Mouse (Mus musculus) WW6 (cell line): Measurements from ENCODE around the gene Gast.
"Not testable (repeated sequence)": the region's sequence is repeated elsewhere in the genome, so short reads cannot be mapped to it uniquely, and the experiment has no call there.

Experiments used
- DNase-seq: peaks from one replicate; pipeline ENCODE4 v3.0.0-alpha.2; 2013; ENCODE audit warnings: low read depth, low spot score

Gast gene

DNA sequence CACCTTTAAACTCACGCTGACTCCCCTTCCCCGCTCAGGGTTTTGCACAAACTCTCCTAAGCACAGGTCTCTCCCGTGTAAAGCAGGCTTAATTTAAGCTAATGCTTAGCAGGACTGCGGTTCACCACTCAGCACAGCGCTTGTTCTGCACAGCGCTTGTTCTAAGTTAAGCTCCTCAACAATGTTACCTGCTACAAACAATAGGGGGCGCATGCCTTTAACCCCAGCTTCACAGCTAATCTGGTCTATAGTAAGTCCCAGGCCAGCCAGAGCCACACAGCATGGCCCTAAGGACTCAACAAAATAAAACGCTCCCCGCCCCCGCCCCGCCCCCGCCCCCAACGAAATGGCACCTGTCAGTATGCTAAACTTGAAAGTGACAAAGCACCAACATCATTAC, 26.9 kb downstream of the Gast start:
- DNase-seq = not testable (repeated sequence)

DNA sequence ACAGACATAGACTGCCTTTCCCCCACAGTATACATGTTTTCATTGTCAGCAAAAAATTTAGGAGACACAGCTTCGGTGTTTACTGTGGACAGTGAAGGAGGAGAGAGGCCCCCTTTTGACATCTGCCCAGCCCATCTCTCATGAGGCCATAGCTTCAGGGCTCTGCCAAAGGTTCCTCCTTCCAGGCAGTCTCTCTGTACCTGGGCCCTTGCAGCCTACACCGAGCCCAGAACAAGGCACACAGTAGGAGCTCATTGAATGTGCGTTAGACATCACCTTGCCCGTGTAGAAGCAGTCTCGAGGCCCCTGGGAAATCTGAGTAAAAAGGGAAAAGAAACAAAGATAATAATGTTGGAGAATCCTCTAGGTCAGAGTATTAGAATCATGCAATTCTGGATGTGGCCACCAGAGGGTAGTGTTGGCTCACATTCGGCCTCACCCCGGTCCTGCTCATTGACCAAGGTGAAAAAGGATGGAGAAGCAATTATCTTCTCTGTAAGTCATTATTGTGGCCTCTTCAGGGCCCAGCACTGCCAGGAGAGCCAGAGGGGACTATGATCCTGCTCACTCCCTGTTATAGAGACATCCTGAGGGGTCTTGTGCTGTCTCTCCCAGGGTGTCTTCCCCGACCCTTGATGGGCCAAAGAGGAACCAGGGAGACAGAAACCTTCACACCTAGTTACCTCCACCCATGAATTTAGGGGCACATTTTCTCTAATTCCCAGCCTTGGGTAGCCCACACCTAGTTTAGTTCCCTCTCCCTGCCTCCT, 28.2 kb downstream of the Gast start:
- DNase-seq = no peak

DNA sequence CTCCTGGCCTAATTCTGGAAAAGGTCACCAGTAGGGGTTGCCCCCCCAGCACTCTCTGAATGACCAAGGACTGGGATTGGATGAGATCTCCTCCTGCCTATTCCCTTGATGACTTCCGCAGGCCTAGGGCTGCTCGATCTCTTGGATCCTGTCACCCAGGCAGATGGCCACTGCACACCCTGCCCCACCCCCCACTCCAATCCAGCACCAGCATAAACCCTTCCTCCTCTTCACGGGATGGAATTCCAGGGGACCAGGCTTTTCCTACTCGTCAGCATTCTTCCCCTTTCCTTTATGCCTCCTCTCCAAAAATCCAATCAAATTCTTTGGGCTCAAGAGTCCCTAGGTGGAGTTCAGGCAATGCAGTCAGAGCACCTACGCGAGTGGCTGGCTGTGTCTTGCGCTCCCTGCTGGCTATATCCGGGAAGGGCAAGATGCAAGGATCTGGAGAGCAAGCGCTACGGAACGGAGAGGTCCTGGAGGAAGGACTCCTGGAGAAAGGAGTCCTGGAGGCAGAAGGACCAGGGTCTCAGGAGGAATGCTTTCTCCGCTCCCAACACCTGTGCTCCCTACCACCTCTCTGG, 28.9 kb downstream of the Gast start:
- peak; percentile 77 for DNase-seq

DNA sequence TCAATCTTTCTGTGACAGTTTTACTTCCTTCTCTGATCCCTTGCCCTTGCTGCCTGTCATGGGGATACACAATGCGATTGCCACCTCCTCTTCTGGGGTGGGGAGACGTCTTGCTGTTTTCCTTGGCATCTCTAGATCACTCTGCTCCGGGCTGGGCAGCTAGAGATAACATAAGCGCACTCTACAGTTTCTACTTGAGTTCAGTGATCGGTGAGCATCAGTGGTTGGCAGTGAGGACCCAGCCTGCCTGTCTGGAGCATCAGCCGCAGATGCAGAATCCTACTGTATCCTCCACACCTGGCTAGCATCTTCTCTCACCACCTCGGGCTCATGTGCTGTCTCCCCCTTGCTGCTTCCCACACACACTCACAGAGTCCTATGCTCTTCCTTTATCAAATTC, 34.9 kb downstream of the Gast start:
- no peak for DNase-seq

DNA sequence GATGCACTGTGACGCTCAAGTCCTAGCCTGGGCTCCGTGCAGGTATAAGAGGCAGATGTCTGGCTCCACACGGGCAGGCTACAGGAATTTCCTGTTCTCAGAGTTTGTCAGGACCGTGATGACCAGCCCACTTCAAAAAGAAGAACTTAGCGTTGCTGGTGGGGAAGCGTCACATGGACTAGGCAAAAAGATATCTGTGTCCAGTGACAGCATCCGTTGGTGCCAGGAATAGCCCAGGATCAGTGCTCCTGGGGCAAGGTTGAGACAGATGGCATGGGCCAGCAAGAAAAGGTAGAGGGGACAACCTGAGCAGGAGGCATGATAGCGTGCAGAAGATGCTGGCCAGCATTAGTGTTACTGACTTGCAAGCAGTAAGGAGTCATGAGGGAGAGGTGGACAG, 35.6 kb downstream of the Gast start:
- no peak for DNase-seq

DNA sequence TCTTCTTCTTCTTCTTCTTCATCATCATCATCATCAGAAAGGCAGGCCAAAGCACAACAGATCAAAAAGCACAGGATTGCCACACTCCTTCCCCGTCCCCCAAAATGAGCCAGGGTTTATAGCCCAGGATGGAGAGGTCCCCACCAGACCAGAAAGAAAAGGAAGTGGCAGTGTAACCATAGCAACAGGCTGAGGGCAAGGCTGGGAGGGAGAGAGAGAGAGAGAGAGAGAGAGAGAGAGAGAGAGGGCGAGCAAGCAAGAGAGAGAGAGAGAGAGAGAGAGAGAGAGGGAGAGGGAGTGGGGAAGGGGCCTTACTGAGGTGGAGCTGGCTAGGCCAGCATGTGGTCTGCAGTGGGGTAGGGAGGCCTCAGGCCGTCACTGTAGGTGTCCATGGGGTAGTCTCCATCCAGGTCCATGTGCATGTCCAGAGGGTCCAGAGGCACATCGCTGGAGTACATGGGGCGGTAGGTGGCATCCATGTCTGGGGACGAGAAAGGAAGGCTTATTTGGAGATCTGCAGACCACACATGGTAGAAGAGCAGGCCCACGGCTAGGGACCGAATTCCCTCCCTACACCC, 37.9 kb downstream of the Gast start:
- DNase-seq = no peak

DNA sequence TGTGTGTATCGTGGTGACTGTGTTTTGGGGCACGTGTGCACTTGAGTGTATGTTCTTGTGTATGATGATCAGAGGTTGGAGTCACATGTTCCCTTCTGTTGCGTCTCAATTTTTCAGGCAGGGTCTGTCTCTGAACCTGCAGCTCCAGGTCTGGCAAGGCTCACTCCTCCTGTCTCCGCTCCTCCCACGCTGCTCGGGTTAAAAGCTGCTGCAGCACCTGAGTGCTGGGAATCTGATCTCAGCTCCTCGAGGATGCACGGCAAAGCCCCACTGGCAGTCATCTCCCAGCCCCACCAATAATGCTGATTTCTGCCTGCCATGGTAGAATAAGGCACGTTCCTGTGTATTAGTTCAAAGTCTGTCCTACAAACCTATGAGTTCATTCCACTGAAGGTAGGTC, 40.9 kb downstream of the Gast start:
- DNase-seq = no peak

DNA sequence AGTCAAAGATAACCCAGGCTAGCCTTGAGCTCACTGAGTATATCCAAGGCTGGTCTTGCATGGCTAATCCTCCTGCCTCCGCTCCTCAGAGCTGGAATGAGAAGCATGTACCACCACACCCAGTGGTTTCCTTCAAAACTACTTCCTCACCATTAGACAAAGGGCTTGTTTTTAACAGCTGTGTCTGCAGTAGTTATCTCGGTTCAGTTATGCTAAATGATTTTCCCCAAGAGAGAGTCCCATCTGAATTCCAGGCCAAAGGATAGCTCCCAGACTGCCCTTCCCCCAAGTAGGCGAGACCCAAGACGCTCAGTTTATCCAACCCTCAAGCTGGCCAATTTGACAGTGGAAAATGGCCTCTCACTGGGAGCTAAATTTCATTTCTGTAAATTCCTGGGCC, 41.8 kb downstream of the Gast start:
- DNase-seq = peak; percentile 88

DNA sequence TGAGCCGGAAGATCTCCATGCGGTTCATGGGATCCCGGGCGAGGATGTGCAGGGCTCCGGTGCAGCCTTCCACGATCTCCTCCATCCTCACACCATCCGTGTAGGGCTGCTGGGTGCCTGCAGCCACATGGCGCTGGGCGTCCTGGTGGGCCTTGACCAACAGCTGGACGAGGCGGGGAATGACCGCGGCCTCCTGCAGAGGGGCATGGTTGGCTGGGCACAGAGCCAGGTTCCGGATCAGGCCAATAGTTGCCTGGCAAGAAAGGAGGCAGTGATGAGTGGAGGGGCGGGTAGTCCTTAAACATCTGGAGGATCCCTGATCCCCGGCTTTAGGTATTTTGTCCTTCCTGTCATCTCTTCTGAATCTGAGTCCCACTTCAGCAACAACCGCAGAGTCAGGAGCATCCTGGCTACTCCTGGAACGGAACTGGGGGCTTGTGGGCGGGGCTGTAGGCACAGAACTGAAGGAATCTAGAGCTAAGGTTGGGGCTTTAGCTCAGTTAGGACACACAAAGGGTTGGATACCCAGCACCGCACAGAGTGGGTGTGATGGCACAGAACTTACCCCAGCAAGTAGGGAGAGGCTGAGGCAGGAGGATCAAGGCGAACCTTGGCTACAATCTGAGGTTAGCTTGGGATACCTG, 42.7 kb downstream of the Gast start:
- no peak for DNase-seq

DNA sequence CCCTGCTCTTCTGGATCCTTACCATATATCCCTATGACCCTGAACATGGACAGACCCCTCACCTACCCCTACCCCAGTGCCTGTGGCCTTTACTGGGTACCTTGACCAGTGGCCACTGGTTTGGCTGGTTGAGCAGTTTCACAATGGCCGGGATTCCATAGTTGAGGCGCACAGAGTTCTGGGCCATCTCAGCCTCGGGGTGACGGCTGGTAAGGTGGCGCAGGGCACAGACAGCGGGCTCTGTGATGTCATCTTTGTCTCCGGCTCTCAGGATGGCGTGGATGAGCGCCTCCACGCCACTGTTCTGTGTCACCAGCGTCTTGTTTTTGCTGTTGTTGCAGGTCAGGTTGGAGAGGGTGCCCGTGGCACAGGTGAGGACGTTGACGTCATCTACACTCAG, 43.8 kb downstream of the Gast start:
- DNase-seq = no peak

DNA sequence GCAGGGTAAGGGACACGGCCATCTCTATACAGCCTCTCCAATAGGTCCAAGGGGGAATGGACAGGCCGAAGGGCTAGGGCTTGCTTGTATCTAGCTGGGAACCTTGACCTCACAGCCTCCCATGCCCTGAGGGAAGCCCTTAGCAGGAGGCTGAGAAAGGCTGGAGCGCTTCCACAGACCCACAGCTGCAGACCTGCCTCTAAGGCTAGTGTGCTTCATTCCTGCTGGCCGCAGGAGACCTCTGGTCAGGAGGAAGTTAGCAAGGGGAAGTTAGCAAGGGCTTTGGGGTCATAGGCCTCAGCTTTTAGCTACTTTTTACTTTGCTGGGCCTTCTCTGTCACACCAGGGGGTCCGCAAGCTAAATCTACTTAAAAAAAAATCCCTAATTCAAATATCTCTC, 44.2 kb downstream of the Gast start:
- DNase-seq = no peak

DNA sequence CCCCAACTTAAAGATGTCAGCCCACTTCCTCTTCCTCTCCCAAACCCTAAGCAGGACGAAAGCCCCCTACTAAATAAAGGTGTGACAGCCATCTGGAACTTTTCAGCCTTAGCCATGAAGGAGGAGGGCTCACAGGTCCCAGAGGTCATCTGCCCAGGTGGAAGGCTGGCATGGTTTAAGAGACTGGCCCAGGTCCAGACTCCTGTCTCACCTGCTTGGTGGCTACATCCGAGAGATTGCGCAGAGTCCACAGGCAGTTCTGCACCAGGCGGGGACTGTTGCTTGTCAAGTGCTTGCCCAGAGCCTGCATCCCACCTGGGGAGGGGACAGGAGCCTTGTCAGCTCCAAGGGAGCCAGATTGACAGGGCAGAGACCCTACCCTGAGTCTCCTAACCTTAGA, 45.1 kb downstream of the Gast start:
- no peak for DNase-seq

DNA sequence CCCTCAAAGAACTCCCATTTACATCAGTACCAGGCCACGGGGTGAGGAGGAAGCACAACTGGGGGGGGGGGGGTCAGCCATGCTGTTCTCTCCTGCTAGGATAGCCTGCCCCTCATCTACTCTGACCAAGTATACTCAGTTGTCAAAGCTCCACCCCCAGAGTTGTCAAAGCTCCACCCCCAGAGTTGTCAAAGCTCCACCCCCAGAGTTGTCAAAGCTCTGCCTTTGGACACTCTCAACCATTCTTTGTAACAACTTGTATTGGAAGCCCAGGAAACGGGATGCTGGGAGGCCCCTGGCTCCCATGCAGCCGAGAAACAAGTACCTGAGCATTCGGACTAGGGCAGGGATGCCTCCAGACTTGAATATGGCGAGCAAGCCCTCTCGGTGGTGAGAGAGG, 48.5 kb downstream of the Gast start:
- no peak for DNase-seq

DNA sequence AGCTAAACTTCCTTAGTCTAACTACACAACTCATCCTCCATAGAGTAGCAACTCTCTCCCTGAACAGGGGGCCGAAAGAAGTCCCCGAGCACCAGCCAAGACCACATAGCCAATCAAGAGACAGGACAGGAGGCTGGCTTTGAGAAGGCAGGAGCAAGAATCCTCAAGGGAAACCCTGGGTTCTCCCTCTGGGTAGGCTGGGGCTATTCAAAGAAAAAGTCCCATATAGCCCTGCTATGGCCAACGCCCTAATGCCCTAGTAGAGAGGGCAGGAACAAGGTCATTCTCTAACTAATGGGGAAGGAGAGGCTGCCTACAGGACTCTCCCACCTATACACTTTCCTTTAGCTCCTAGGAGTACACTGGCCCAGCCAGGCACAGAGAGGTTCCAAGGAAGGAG, 50.8 kb downstream of the Gast start:
- DNase-seq = no peak

DNA sequence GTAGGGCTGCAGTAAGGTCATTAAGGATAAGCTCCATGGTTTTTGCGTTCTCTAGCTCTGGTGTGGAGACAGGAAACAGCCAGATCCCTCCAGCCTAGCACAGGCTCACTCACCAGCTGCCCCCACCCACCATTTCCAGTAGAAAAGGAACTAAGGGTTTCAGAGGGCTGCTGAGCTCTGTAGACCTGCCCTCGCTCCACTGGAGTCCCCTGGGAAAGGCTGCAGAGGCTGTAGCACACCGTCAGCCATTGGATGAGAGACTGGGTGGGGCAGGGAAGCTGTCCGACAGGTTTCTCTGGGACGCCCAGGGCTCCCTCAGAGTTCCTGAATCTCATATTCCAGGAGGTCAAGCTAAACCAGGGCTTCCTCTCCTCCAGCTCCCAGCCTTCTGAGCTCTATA, 52.4 kb downstream of the Gast start:
- peak; percentile 71 for DNase-seq
